Mouse (Mus musculus) mature B cell (primary cell): ENCODE measurements around the gene Hapln2.

Experiments used
- in situ Hi-C: fragments of 300-500 bp; cut with MboI; formaldehyde crosslinking; loops from 2 replicates; pipeline ENCODE4 v1.14.3; 2019

The Hapln2 gene

GRCm38 (mm10) chr3:87981214-87981760 lies 46.1 kb downstream of the Hapln2 start:
- in situ Hi-C loops = no loop called here

GRCm38 (mm10) chr3:87980728-87981127 lies 46.7 kb downstream of the Hapln2 start:
- in situ Hi-C loops = no loop called here

- in situ Hi-C loops = no loop called here
Observed at GRCm38 (mm10) chr3:87980085-87980484, 47.3 kb downstream of the Hapln2 start.

GRCm38 (mm10) chr3:87979493-87979892 lies 47.9 kb downstream of the Hapln2 start:
- in situ Hi-C loops = no loop called here

GRCm38 (mm10) chr3:87974381-87974987 lies 52.9 kb downstream of the Hapln2 start:
- in situ Hi-C loops = no loop called here

GRCm38 (mm10) chr3:87973593-87974380 lies 53.6 kb downstream of the Hapln2 start:
- in situ Hi-C loops = no loop called here

GRCm38 (mm10) chr3:87972776-87973175 lies 54.6 kb downstream of the Hapln2 start:
- in situ Hi-C loops = no loop called here

- in situ Hi-C loops = no loop called here
Observed at GRCm38 (mm10) chr3:87972203-87972664, 55.1 kb downstream of the Hapln2 start.
